Mouse (Mus musculus): ENCODE measurements around the gene Rwdd3.

Rwdd3 gene

GRCm38 (mm10) chr3:121171243-121171871 lies at the start of gene Rwdd3:
Gene Rwdd3, minus strand, starts transcription at chr3:121171695.
- peak; percentile 74 for DNase-seq (ENCODE audit: low read depth, low spot score)

- DNase-seq (ENCODE audit: low read depth, low spot score): no peak
Measured at GRCm38 (mm10) chr3:121217011-121217410, 45.5 kb upstream of the Rwdd3 start.

GRCm38 (mm10) chr3:121213501-121213900 lies 42.0 kb upstream of the Rwdd3 start:
- DNase-seq (ENCODE audit: low read depth, low spot score): no peak

GRCm38 (mm10) chr3:121212156-121212555 lies 40.7 kb upstream of the Rwdd3 start:
- no peak for DNase-seq (ENCODE audit: low read depth, low spot score)

- no peak for DNase-seq (ENCODE audit: low read depth, low spot score)
Measured at GRCm38 (mm10) chr3:121208994-121209393, 37.5 kb upstream of the Rwdd3 start.

- no peak for DNase-seq (ENCODE audit: low read depth, low spot score)
Measured at GRCm38 (mm10) chr3:121206202-121206882, 34.8 kb upstream of the Rwdd3 start.

- DNase-seq (ENCODE audit: low read depth, low spot score): no peak
Measured at GRCm38 (mm10) chr3:121202638-121203037, 31.1 kb upstream of the Rwdd3 start.

- DNase-seq (ENCODE audit: low read depth, low spot score): no peak
Measured at GRCm38 (mm10) chr3:121201012-121201747, 29.7 kb upstream of the Rwdd3 start.

- no peak for DNase-seq (ENCODE audit: low read depth, low spot score)
Measured at GRCm38 (mm10) chr3:121189199-121189598, 17.7 kb upstream of the Rwdd3 start.

GRCm38 (mm10) chr3:121187510-121187909 lies 16.0 kb upstream of the Rwdd3 start:
- DNase-seq (ENCODE audit: low read depth, low spot score): no peak

- no peak for DNase-seq (ENCODE audit: low read depth, low spot score)
Measured at GRCm38 (mm10) chr3:121186925-121187324, 15.4 kb upstream of the Rwdd3 start.

- no peak for DNase-seq (ENCODE audit: low read depth, low spot score)
Measured at GRCm38 (mm10) chr3:121185197-121185596, 13.7 kb upstream of the Rwdd3 start.

- DNase-seq (ENCODE audit: low read depth, low spot score): no peak
Measured at GRCm38 (mm10) chr3:121176011-121176410, 4.5 kb upstream of the Rwdd3 start.

GRCm38 (mm10) chr3:121174248-121174945 lies 2.9 kb upstream of the Rwdd3 start:
- DNase-seq (ENCODE audit: low read depth, low spot score): no peak

- no peak for DNase-seq (ENCODE audit: low read depth, low spot score)
Measured at GRCm38 (mm10) chr3:121172718-121173117, 1.2 kb upstream of the Rwdd3 start.

GRCm38 (mm10) chr3:121171872-121172265 lies 374 bp upstream of the Rwdd3 start:
- DNase-seq (ENCODE audit: low read depth, low spot score): no peak

GRCm38 (mm10) chr3:121170631-121171030 lies 864 bp downstream of the Rwdd3 start:
- DNase-seq (ENCODE audit: low read depth, low spot score): no peak

GRCm38 (mm10) chr3:121169092-121169942 lies 2.2 kb downstream of the Rwdd3 start:
- no peak for DNase-seq (ENCODE audit: low read depth, low spot score)

- DNase-seq (ENCODE audit: low read depth, low spot score): no peak
Measured at GRCm38 (mm10) chr3:121168581-121168980, 2.9 kb downstream of the Rwdd3 start.

GRCm38 (mm10) chr3:121163271-121163819 lies 8.2 kb downstream of the Rwdd3 start:
- DNase-seq (ENCODE audit: low read depth, low spot score): peak; percentile 57

- DNase-seq (ENCODE audit: low read depth, low spot score): peak; percentile 22
Measured at GRCm38 (mm10) chr3:121161661-121162060, 9.8 kb downstream of the Rwdd3 start.
